Mouse (Mus musculus): ENCODE measurements around the gene Gm5741. TPM values are rescaled to one million over a fixed set of nuclear protein-coding genes. Genes with fewer than 3 reads are reported as not detected.

The Gm5741 gene
- polyA plus RNA-seq, 1 experiment = not detected

GRCm38 (mm10) chr8:85027922-85028321 lies 39.9 kb downstream of the Gm5741 start:
- peaks cover 67% of the 10 kb centered on the region for H3K79me3 ChIP-seq (ENCODE audit: low read depth)
- TF ChIP-seq FOSL1 (IDR thresholded peaks at IDR 0.05; ENCODE audit: insufficient read depth, low read length, poor library complexity, severe bottlenecking) (no peak), USF1 (IDR thresholded peaks at IDR 0.05; ENCODE audit: low read depth) (no peak), MYOG (IDR thresholded peaks at IDR 0.05; ENCODE audit: control insufficient read depth, extremely low read depth, insufficient read length) (no peak), CTCF (IDR thresholded peaks at IDR 0.05; ENCODE audit: control insufficient read depth, insufficient read depth, insufficient read length) (no peak), CEBPB (IDR thresholded peaks at IDR 0.05; ENCODE audit: low read depth) (no peak), MYOD1 (IDR thresholded peaks at IDR 0.05; ENCODE audit: control insufficient read depth, insufficient read length, low read depth) (no peak), MAX (IDR thresholded peaks at IDR 0.05) (no peak)
- peak overlapping the region; percentile 37 for H3ac ChIP-seq (ENCODE audit: control insufficient read depth, insufficient read length, low read depth)
- H3K27me3 ChIP-seq (ENCODE audit: control insufficient read depth, insufficient read depth, insufficient read length) = no peaks in the 10 kb centered on the region
- H3K4me3 ChIP-seq (ENCODE audit: insufficient read depth, poor library complexity, severe bottlenecking) = peak overlapping the region; percentile 98
- H3K36me3 ChIP-seq (ENCODE audit: control insufficient read depth, insufficient read depth) = peaks cover 45% of the 10 kb centered on the region
- H3K79me2 ChIP-seq (ENCODE audit: control insufficient read depth, insufficient read depth) = peaks cover 85% of the 10 kb centered on the region

DNA sequence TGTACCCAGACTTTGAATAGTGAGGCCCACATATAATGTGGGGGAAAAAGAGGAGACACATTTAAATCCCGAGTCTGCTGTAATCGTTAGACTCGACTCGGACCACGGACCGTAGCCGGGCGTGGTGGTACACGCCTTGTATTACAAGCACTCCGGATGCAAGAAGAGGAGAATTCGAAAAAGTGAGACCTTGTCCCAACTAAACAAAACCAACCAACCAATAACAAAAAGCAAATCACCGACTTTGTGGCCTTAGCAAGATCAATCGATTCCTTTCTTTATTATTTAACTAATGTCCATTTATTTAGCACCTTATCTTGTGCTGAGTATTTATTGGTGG lies 40.3 kb downstream of the Gm5741 start:
- no peak for TF ChIP-seq CEBPB (IDR thresholded peaks at IDR 0.05; ENCODE audit: low read depth)
- TF ChIP-seq MYOD1 (IDR thresholded peaks at IDR 0.05; ENCODE audit: control insufficient read depth, insufficient read length, low read depth) = no peak
- no peak for TF ChIP-seq MYOG (IDR thresholded peaks at IDR 0.05; ENCODE audit: control insufficient read depth, extremely low read depth, insufficient read length)
- no peak for TF ChIP-seq USF1 (IDR thresholded peaks at IDR 0.05; ENCODE audit: low read depth)
- TF ChIP-seq CTCF (IDR thresholded peaks at IDR 0.05; ENCODE audit: control insufficient read depth, insufficient read depth, insufficient read length) = no peak
- no peak for TF ChIP-seq MAX (IDR thresholded peaks at IDR 0.05)
- TF ChIP-seq FOSL1 (IDR thresholded peaks at IDR 0.05; ENCODE audit: insufficient read depth, low read length, poor library complexity, severe bottlenecking) = no peak
- Histone ChIP-seq H3K4me3 (ENCODE audit: insufficient read depth, poor library complexity, severe bottlenecking) (peak overlapping the region; percentile 98), H3ac (ENCODE audit: control insufficient read depth, insufficient read length, low read depth) (peak overlapping the region; percentile 84), H3K79me2 (ENCODE audit: control insufficient read depth, insufficient read depth) (peaks cover 85% of the 10 kb centered on the region), H3K27me3 (ENCODE audit: control insufficient read depth, insufficient read depth, insufficient read length) (no peaks in the 10 kb centered on the region), H3K79me3 (ENCODE audit: low read depth) (peaks cover 67% of the 10 kb centered on the region), H3K36me3 (ENCODE audit: control insufficient read depth, insufficient read depth) (peaks cover 44% of the 10 kb centered on the region)

DNA sequence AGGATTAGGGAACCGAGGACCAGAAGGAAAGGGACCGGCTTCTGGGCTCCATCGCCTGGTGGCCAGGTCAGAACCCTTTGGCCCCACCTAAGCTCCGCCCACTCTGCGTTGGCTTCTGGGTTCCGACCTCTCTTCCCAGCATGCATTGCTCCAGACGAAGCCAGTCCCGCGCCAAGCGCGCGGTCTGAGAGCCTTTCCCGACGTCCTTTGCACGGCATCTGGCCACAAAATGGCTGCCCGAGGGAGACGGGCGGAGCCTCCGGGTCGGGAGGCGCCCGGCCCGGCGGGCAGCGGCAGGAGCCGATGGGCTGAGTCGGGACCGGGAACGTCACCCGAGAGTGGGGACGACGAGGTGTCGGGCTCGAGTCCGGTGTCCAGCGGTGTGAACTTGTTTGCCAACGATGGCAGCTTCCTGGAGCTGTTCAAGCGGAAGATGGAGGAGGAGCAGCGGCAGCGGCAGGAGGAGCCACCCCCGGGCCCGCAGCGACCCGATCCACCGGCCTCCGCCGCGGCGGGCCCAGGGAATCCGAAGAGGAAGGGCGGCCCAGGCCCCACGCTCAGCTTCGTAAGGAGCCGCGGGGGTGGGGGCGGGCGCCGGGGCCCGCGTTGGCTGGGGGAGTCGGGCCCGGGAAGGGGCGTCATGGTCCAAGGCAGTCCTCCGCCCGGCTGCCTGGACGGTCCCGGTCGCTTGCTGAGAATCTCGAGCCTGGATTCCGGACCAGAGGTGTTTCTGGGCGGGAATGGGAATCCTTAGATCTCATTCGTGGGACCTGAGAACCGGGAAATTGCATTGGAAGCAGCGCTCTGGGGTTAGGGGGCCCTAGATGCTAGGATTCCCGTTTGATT lies 40.9 kb downstream of the Gm5741 start, which contains the start of gene Trir:
Gene Trir (plus strand): TSS at position 154 of the 846 bp plus-strand sequence.
- peaks cover 43% of the 10 kb centered on the region for H3K36me3 ChIP-seq (ENCODE audit: control insufficient read depth, insufficient read depth)
- peaks cover 70% of the 10 kb centered on the region for H3K79me3 ChIP-seq (ENCODE audit: low read depth)
- peak within 1 kb of the TSS; percentile 84 for H3ac ChIP-seq (ENCODE audit: control insufficient read depth, insufficient read length, low read depth)
- no peaks in the 10 kb centered on the region for H3K27me3 ChIP-seq (ENCODE audit: control insufficient read depth, insufficient read depth, insufficient read length)
- H3K4me3 ChIP-seq (ENCODE audit: insufficient read depth, poor library complexity, severe bottlenecking) = peak within 1 kb of the TSS; percentile 98
- H3K79me2 ChIP-seq (ENCODE audit: control insufficient read depth, insufficient read depth) = peaks cover 85% of the 10 kb centered on the region
- TF ChIP-seq CTCF (IDR thresholded peaks at IDR 0.05; ENCODE audit: control insufficient read depth, insufficient read depth, insufficient read length) = no peak
- peak; percentile 91 for TF ChIP-seq MAX (IDR thresholded peaks at IDR 0.05)

GRCm38 (mm10) chr8:85025098-85025932 lies 42.5 kb downstream of the Gm5741 start, which contains the start of gene Asna1:
Asna1 (minus strand) TSS chr8:85025281.
- Histone ChIP-seq H3K27me3 (ENCODE audit: control insufficient read depth, insufficient read depth, insufficient read length) (no peaks in the 10 kb centered on the region), H3K4me3 (ENCODE audit: insufficient read depth, poor library complexity, severe bottlenecking) (peak within 1 kb of the TSS; percentile 92), H3K79me2 (ENCODE audit: control insufficient read depth, insufficient read depth) (peaks cover 77% of the 10 kb centered on the region), H3K36me3 (ENCODE audit: control insufficient read depth, insufficient read depth) (peaks cover 34% of the 10 kb centered on the region), H3ac (ENCODE audit: control insufficient read depth, insufficient read length, low read depth) (peak within 1 kb of the TSS; percentile 94), H3K79me3 (ENCODE audit: low read depth) (peaks cover 59% of the 10 kb centered on the region)
- TF ChIP-seq CTCF (IDR thresholded peaks at IDR 0.05; ENCODE audit: control insufficient read depth, insufficient read depth, insufficient read length) (no peak), USF1 (IDR thresholded peaks at IDR 0.05; ENCODE audit: low read depth) (peak; percentile 89), MYOG (IDR thresholded peaks at IDR 0.05; ENCODE audit: control insufficient read depth, extremely low read depth, insufficient read length) (no peak)

- Histone ChIP-seq H3K27me3 (ENCODE audit: control insufficient read depth, insufficient read depth, insufficient read length) (no peaks in the 10 kb centered on the region), H3K79me3 (ENCODE audit: low read depth) (peaks cover 45% of the 10 kb centered on the region), H3K36me3 (ENCODE audit: control insufficient read depth, insufficient read depth) (peaks cover 25% of the 10 kb centered on the region), H3ac (ENCODE audit: control insufficient read depth, insufficient read length, low read depth) (peak overlapping the region; percentile 9), H3K4me3 (ENCODE audit: insufficient read depth, poor library complexity, severe bottlenecking) (no peak overlapping the region), H3K79me2 (ENCODE audit: control insufficient read depth, insufficient read depth) (peaks cover 63% of the 10 kb centered on the region)
- TF ChIP-seq CEBPB (IDR thresholded peaks at IDR 0.05; ENCODE audit: low read depth) (no peak), CTCF (IDR thresholded peaks at IDR 0.05; ENCODE audit: control insufficient read depth, insufficient read depth, insufficient read length) (no peak), FOSL1 (IDR thresholded peaks at IDR 0.05; ENCODE audit: insufficient read depth, low read length, poor library complexity, severe bottlenecking) (no peak), MAX (IDR thresholded peaks at IDR 0.05) (no peak), MYOG (IDR thresholded peaks at IDR 0.05; ENCODE audit: control insufficient read depth, extremely low read depth, insufficient read length) (no peak)
These were observed 43.9 kb downstream of the Gm5741 start for GRCm38 (mm10) chr8:85023846-85024245.

All from C2C12 (cell line).